Mouse (Mus musculus) layer of hippocampus, adult 2 months (tissue): Measurements from ENCODE around the gene Cxcl3. TPM values are rescaled to one million over a fixed set of nuclear protein-coding genes. Genes with fewer than 3 reads are reported as not detected.

Source experiments
- DNase-seq, 2 experiments: peaks; one replicate each; pipeline ENCODE4 v3.0.0; 2022; ENCODE audit warnings: low spot score in 2 of 2
- H3K27ac ChIP-seq: fragments of 200-600 bp; 2 replicates; pipeline ENCODE4 v1.8.1; 2022
- H3K4me3 ChIP-seq: fragments of 200-600 bp; 2 replicates; pipeline ENCODE4 v1.8.1; 2022; ENCODE audit warnings: mild to moderate bottlenecking
- CTCF ChIP-seq: fragments of 200-600 bp; conservative IDR thresholded peaks from 2 replicates; pipeline ENCODE4 v1.8.1; 2022; ENCODE audit warnings: antibody characterized with exemption, mild to moderate bottlenecking, moderate library complexity
- microRNA-seq, 2 experiments: library from miRNA; unstranded; fragments of <30 nt; microRNA quantifications; one replicate each; pipeline ENCODE4 v1.2.0; 2021
- total RNA-seq, 2 experiments: library from RNA; stranded (reverse); gene quantifications; 2 replicates each; pipeline ENCODE4 v1.2.3; 2021

Gene Cxcl3
- total RNA-seq, 2 experiments from 2014 or later: not detected

- no peak for DNase-seq
- Histone ChIP-seq H3K4me3 (no peak overlapping the region), H3K27ac (no peak overlapping the region)
- TF ChIP-seq CTCF: no peak
Measured at GRCm38 (mm10) chr5:90807176-90807950, 21.5 kb downstream of the Cxcl3 start.

- H3K4me3 ChIP-seq: no peak overlapping the region
- H3K27ac ChIP-seq: no peak overlapping the region
- DNase-seq: no peak
- TF ChIP-seq CTCF: no peak
Measured at GRCm38 (mm10) chr5:90819756-90820155, 33.9 kb downstream of the Cxcl3 start.

GRCm38 (mm10) chr5:90832145-90832767 is 46.4 kb downstream of the Cxcl3 start:
- no peak overlapping the region for H3K4me3 ChIP-seq
- DNase-seq: no peak
- no peak for TF ChIP-seq CTCF
- no peak overlapping the region for H3K27ac ChIP-seq

GRCm38 (mm10) chr5:90832768-90833388 is 47.0 kb downstream of the Cxcl3 start:
- DNase-seq: no peak
- Histone ChIP-seq H3K27ac (no peak overlapping the region), H3K4me3 (no peak overlapping the region)
- TF ChIP-seq CTCF: no peak

DNA sequence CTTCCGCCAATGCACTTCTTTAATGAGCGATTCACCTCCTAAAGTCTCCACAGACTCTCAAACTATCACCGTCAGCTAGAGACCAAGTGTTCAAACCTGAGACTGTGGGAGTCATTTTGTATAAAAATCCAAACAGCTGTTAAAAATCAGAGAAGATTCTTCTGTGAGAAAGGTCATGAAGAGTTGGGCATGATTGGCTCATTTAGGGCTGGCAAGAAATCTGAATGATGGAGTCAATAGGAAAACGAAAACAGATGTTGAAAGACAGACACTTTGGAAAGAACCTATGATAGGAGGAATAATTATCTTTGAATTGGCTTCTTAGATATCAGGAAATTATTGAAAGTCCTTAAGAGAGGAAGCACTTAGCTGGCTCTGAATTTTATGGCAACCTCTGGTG is 48.5 kb downstream of the Cxcl3 start:
- H3K4me3 ChIP-seq: no peak overlapping the region
- no peak for DNase-seq
- no peak overlapping the region for H3K27ac ChIP-seq
- no peak for TF ChIP-seq CTCF

- TF ChIP-seq CTCF: no peak
- Histone ChIP-seq H3K27ac (no peak overlapping the region), H3K4me3 (no peak overlapping the region)
- DNase-seq: no peak
Measured at GRCm38 (mm10) chr5:90838582-90838981, 52.7 kb downstream of the Cxcl3 start.

Small RNA genes within 50 kb of the gene (microRNA-seq; reads per million reads assigned to microRNA genes)
- 0 reads per million in 2 experiments for gene Gm24322

Other genes with a start within 250 kb of the Cxcl3 start
- gene 5830473C10Rik, start 225.0 kb upstream of the Cxcl3 start, total RNA-seq: not detected
- under 1 TPM; 0.74 to 0.96 TPM for gene Rassf6, start 145.4 kb upstream of the Cxcl3 start, total RNA-seq
- gene Cxcl5, start 26.7 kb upstream of the Cxcl3 start, total RNA-seq: under 1 TPM; 0.20 to 0.31 TPM
- gene Ppbp, start 17.6 kb upstream of the Cxcl3 start, total RNA-seq: under 1 TPM in 1 of 2 experiments, not detected in 1; 0.46 TPM
- gene Pf4, start 13.7 kb upstream of the Cxcl3 start, total RNA-seq: 1 to 10 TPM; 2.0 to 3.5 TPM
- gene Cxcl15, start 8.4 kb downstream of the Cxcl3 start, total RNA-seq: not detected
- not detected for gene Cxcl1, start 105.1 kb downstream of the Cxcl3 start, total RNA-seq
- not detected for gene Cxcl2, start 117.8 kb downstream of the Cxcl3 start, total RNA-seq
- 10 to 100 TPM; 18.3 to 24.4 TPM for gene Mthfd2l, start 145.0 kb downstream of the Cxcl3 start, total RNA-seq
- under 1 TPM; 0.20 to 0.27 TPM for gene Epgn, start 241.4 kb downstream of the Cxcl3 start, total RNA-seq